9 mouse cellular contexts compared by ENCODE assay signal in the genomic region with DNA sequence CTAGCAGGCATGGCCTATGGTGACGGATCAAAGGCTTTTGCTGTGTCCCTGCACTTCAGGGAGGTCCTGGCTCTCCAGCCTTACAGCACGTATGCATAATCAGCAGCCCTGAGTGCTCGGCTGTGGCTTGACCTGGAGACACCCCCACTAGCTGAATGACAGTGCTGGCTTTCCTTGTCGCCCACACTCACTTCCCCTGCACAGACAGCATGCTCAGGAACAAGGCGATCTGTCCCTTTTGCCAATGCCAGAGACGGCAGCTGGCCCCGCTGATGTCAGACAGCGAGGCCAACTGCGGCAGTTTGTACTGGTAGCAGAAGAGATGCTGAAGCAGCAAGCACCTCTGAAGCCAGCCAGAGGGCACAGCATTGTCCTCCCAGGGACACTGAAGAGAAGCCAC. TPM values are rescaled to one million over a fixed set of nuclear protein-coding genes. Genes with fewer than 3 reads are reported as not detected.
DNase-seq lines count a peak whose midpoint lies in the region; ATAC-seq and TF ChIP-seq lines count a peak whose summit lies in the region.
"Had no signal": no experiment of that assay in that cellular context is flagged by ENCODE, and none has a peak within 500 bp of the region (broad histone marks: within the 10 kb centered on the region; RNA-seq: fewer than 3 reads in every experiment).

No protein-coding gene starts in this region.

- H3K36me3 ChIP-seq in hindbrain, embryonic 15.5 days: no peaks in the 10 kb centered on the region
- no peaks in the 10 kb centered on the region for H3K36me3 ChIP-seq in hindbrain, embryonic 10.5 days
- H3K36me3 ChIP-seq in heart, embryonic 14.5 days (ENCODE audit: control insufficient read depth, insufficient read depth, low read length): no peaks in the 10 kb centered on the region
- no peaks in the 10 kb centered on the region for H3K36me3 ChIP-seq in thymus, adult 2 months (ENCODE audit: control insufficient read depth, insufficient read depth, low read length)

- H3K4me2 ChIP-seq in hindbrain, embryonic 15.5 days: no peak overlapping the region
- peak overlapping the region; percentile 22; the same call in 1 of the 2 replicates for H3K4me2 ChIP-seq in heart, embryonic 14.5 days (ENCODE audit: low read length)

- intact Hi-C loops in left cerebral cortex, postnatal 25 days (cut with DNase I): no loop called here

- WGBS in hindbrain, embryonic 15.5 days: 37% methylated on average over 9 of the region's 9 CpGs
- 53% methylated on average over 9 of the region's 9 CpGs for WGBS in hindbrain, embryonic 10.5 days
- WGBS in heart, embryonic 14.5 days: 13% methylated on average over 9 of the region's 9 CpGs
- WGBS in thymus, adult 2 months: 31% methylated on average over 9 of the region's 9 CpGs

- TF ChIP-seq CTCF in thymus, adult 2 months (IDR thresholded peaks at IDR 0.05; ENCODE audit: borderline replicate concordance, control insufficient read depth, extremely low read depth, insufficient read depth, low read length, poor library complexity): no peak

- 0 out of 2 replicates have a peak overlapping the region, but pooled peaks have one; percentile 10 for H3K27ac ChIP-seq in hindbrain, embryonic 15.5 days (replicated peaks)
- H3K27ac ChIP-seq in hindbrain, embryonic 10.5 days: no peak overlapping the region
- H3K27ac ChIP-seq in heart, embryonic 14.5 days (replicated peaks in 1 of 2; ENCODE audit: control insufficient read depth in 1 of 2, insufficient read depth in 1 of 2, low read depth in 2 of 2, low read length in 2 of 2): peak overlapping the region; percentile 30 to 42; a peak in 2 of 4 replicates
- H3K27ac ChIP-seq in thymus, adult 2 months (ENCODE audit: control insufficient read depth, insufficient read depth, low read length): no peak overlapping the region

- H3K4me3 ChIP-seq in hindbrain, embryonic 15.5 days: no peak overlapping the region
- no peak overlapping the region for H3K4me3 ChIP-seq in hindbrain, embryonic 10.5 days
- H3K4me3 ChIP-seq in heart, embryonic 14.5 days (ENCODE audit: control insufficient read depth in 1 of 2, insufficient read depth in 1 of 2, low read depth in 1 of 2, low read length in 2 of 2): no peak overlapping the region
- H3K4me3 ChIP-seq in thymus, adult 2 months (ENCODE audit: control insufficient read depth, insufficient read depth, low read length): no peak overlapping the region

- DNase-seq in hindbrain, embryonic 10.5 days (ENCODE audit: low spot score): no peak
- DNase-seq in cerebellum, adult 18-20 months: peak; percentile 82 to 85
- peak; percentile 58 to 65 for DNase-seq in left cerebral cortex, postnatal 25 days (ENCODE audit: low spot score in 2 of 2)
- no peak for DNase-seq in spleen, postnatal 14 days (ENCODE audit: low spot score in 2 of 2)
- DNase-seq in kidney, postnatal 14 days: no peak
- no peak for DNase-seq in thymus, adult 2 months

- H3K4me1 ChIP-seq in hindbrain, embryonic 15.5 days (replicated peaks): peaks cover 6% of the 10 kb centered on the region
- peaks cover 16% of the 10 kb centered on the region for H3K4me1 ChIP-seq in hindbrain, embryonic 10.5 days (replicated peaks)
- peaks cover 13% of the 10 kb centered on the region in 2 experiments for H3K4me1 ChIP-seq in heart, embryonic 14.5 days (ENCODE audit: control insufficient read depth in 2 of 2, insufficient read depth in 2 of 2, low read length in 2 of 2)
- H3K4me1 ChIP-seq in thymus, adult 2 months (replicated peaks; ENCODE audit: control insufficient read depth, insufficient read depth, low read length): no peaks in the 10 kb centered on the region

- no peaks in the 10 kb centered on the region for H3K27me3 ChIP-seq in hindbrain, embryonic 15.5 days
- 0 out of 2 replicates have a peak, but pooled peaks cover 5% of the 10 kb centered on the region for H3K27me3 ChIP-seq in hindbrain, embryonic 10.5 days (ENCODE audit: insufficient read depth, poor library complexity, severe bottlenecking)
- no peaks in the 10 kb centered on the region for H3K27me3 ChIP-seq in heart, embryonic 14.5 days (ENCODE audit: control insufficient read depth, insufficient read depth, low read length)
- H3K27me3 ChIP-seq in thymus, adult 2 months (ENCODE audit: control insufficient read depth, insufficient read depth, low read length): no peaks in the 10 kb centered on the region

- H3K9me3 ChIP-seq in hindbrain, embryonic 15.5 days: no peaks in the 10 kb centered on the region
- no peaks in the 10 kb centered on the region for H3K9me3 ChIP-seq in hindbrain, embryonic 10.5 days
- no peaks in the 10 kb centered on the region for H3K9me3 ChIP-seq in heart, embryonic 14.5 days (ENCODE audit: control insufficient read depth, low read length)

- H3K9ac ChIP-seq in hindbrain, embryonic 15.5 days: no peak overlapping the region
- H3K9ac ChIP-seq in heart, embryonic 14.5 days (ENCODE audit: low read length): no peak overlapping the region

- ATAC-seq in hindbrain, embryonic 15.5 days (ENCODE audit: low FRiP score, low read depth): no peak
- ATAC-seq in heart, embryonic 14.5 days (ENCODE audit: insufficient number of reproducible peaks, insufficient read depth, low FRiP score, low read depth): peak; percentile 37; the same call in 1 of the 2 replicates
- ATAC-seq: Patski had no signal

- no peak for TF ChIP-seq POLR2A in thymus, adult 2 months (IDR thresholded peaks at IDR 0.05; ENCODE audit: control insufficient read depth, extremely low read depth, insufficient read depth, low read length, poor library complexity)

RNA-seq across cellular contexts. Expression of a gene that starts 12.1 kb away (rescaled TPM):
- 34.4 and 37.9 TPM in 2 replicates for polyA plus RNA-seq in hindbrain, embryonic 15.5 days (2015; fragmentation: Nextera tagmentation; extraction: Ambion mirVana)
- 4.5 and 6.2 TPM in 2 replicates for polyA plus RNA-seq in hindbrain, embryonic 10.5 days (2016; fragmentation: Nextera tagmentation; extraction: Ambion mirVana)
- polyA plus RNA-seq in heart, embryonic 14.5 days (2014; fragmentation: Nextera tagmentation; extraction: Ambion mirVana): 15.4 and 15.5 TPM in 2 replicates
- 10 to 100 TPM; 58.4 to 63.9 TPM for total RNA-seq in left cerebral cortex, postnatal 25 days (2021)
- polyA plus RNA-seq in thymus, adult 2 months (2012; rRNA removed): 28.1 and 30.1 TPM in 2 replicates

RNA-seq across cellular contexts. Expression of a gene that starts 46.7 kb away (rescaled TPM):
- 787 and 906 TPM in 2 replicates for polyA plus RNA-seq in hindbrain, embryonic 15.5 days (2015; fragmentation: Nextera tagmentation; extraction: Ambion mirVana)
- polyA plus RNA-seq in hindbrain, embryonic 10.5 days (2016; fragmentation: Nextera tagmentation; extraction: Ambion mirVana): 593 and 677 TPM in 2 replicates
- polyA plus RNA-seq in heart, embryonic 14.5 days (2014; fragmentation: Nextera tagmentation; extraction: Ambion mirVana): 1,909 and 2,053 TPM in 2 replicates
- 100 to 1,000 TPM; 375 to 382 TPM for total RNA-seq in left cerebral cortex, postnatal 25 days (2021)
- polyA plus RNA-seq in thymus, adult 2 months (2012; rRNA removed): 32.8 and 46.5 TPM in 2 replicates

RNA-seq across cellular contexts. Expression of a gene that starts 51.3 kb away (rescaled TPM):
- polyA plus RNA-seq in hindbrain, embryonic 15.5 days (2015; fragmentation: Nextera tagmentation; extraction: Ambion mirVana): 0.30 and 0.49 TPM in 2 replicates
- 1.0 and 1.2 TPM in 2 replicates for polyA plus RNA-seq in hindbrain, embryonic 10.5 days (2016; fragmentation: Nextera tagmentation; extraction: Ambion mirVana)
- 0.16 and 0.49 TPM in 2 replicates for polyA plus RNA-seq in heart, embryonic 14.5 days (2014; fragmentation: Nextera tagmentation; extraction: Ambion mirVana)
- under 1 TPM; 0.28 to 0.85 TPM for total RNA-seq in left cerebral cortex, postnatal 25 days (2021)
- polyA plus RNA-seq in thymus, adult 2 months (2012; rRNA removed): 0.09 and 0.15 TPM in 2 replicates

Comparison
In these comparisons a context has a peak if more than half of its experiments do, and no peak if none do; other contexts are left out.
1. H3K27ac ChIP-seq: peak in hindbrain, embryonic 15.5 days (single experiment) and heart, embryonic 14.5 days (2 of 2); none in hindbrain, embryonic 10.5 days (single experiment) and thymus, adult 2 months (single experiment).
2. DNase-seq: peak in cerebellum, adult 18-20 months (2 of 2) and left cerebral cortex, postnatal 25 days (2 of 2); none in hindbrain, embryonic 10.5 days (single experiment), spleen, postnatal 14 days (0 of 2), kidney, postnatal 14 days (single experiment) and thymus, adult 2 months (single experiment).
3. RNA of a gene that starts 46.7 kb away (polyA plus RNA-seq): 1,909 to 2,053 TPM in heart, embryonic 14.5 days, 787 to 906 TPM in hindbrain, embryonic 15.5 days and 593 to 677 TPM in hindbrain, embryonic 10.5 days; 32.8 to 46.5 TPM in thymus, adult 2 months; every median in the first group is over 10 times any median in the second.